Mouse (Mus musculus) intestine, embryonic 14.5 days (tissue): ENCODE results near the gene Zfp651. TPM values are rescaled to one million over a fixed set of nuclear protein-coding genes. Genes with fewer than 3 reads are reported as not detected.

Experiments used
- ATAC-seq: fragments of 200-750 bp; cut with Nextera tagmentation; replicated peaks from 2 replicates; pipeline ENCODE4 v1.8.0; 2017; ENCODE audit warnings: low read depth, moderate number of reproducible peaks, moderate TSS enrichment, moderate library complexity; ENCODE audit not compliant: low FRiP score, low TSS enrichment
- DNase-seq: peaks from one replicate; pipeline ENCODE4 v3.0.0-alpha.2; 2018; ENCODE audit warnings: low spot score
- H3K27ac ChIP-seq: fragments of 300-500 bp; sonication (generic); 2 replicates; pipeline ENCODE4 v1.5.1; 2014; ENCODE audit warnings: low read depth, mild to moderate bottlenecking, control low read depth
- H3K27me3 ChIP-seq: fragments of 300-500 bp; sonication (generic); replicated peaks from 2 replicates; pipeline ENCODE4 v1.6.1; 2014; ENCODE audit warnings: low read length, control low read depth; ENCODE audit not compliant: control insufficient read depth, insufficient read depth
- H3K36me3 ChIP-seq: fragments of 300-500 bp; sonication (generic); 2 replicates; pipeline ENCODE4 v1.6.1; 2014; ENCODE audit warnings: low read length, control low read depth; ENCODE audit not compliant: control insufficient read depth, insufficient read depth
- H3K4me1 ChIP-seq: fragments of 300-500 bp; sonication (generic); replicated peaks from 2 replicates; pipeline ENCODE4 v1.6.1; 2014; ENCODE audit warnings: low read length, control low read depth, mixed read lengths; ENCODE audit not compliant: control insufficient read depth, insufficient read depth
- H3K4me2 ChIP-seq: fragments of 300-500 bp; sonication (generic); 2 replicates; pipeline ENCODE4 v1.6.1; 2014; ENCODE audit warnings: low read length
- H3K4me3 ChIP-seq: fragments of 300-500 bp; sonication (generic); 2 replicates; pipeline ENCODE4 v1.5.1; 2014; ENCODE audit warnings: low read depth, low read length, control low read depth, mixed read lengths
- H3K9ac ChIP-seq: fragments of 300-500 bp; sonication (generic); 2 replicates; pipeline ENCODE4 v1.6.1; 2014; ENCODE audit warnings: mild to moderate bottlenecking, low read length
- H3K9me3 ChIP-seq: fragments of 300-500 bp; sonication (generic); 2 replicates; pipeline ENCODE4 v1.6.1; 2016; ENCODE audit warnings: low read length, control low read depth; ENCODE audit not compliant: control insufficient read depth
- WGBS: fragments of 180-500 bp; shearing (Covaris S2); extraction: QIAGEN DNeasy Blood & Tissue Kit; methylation state at CpG from one replicate; pipeline ENCODE4 v1.1.7; 2014; 5-methylcytosine and 5-hydroxymethylcytosine counted together
- polyA plus RNA-seq: library from polyadenylated mRNA; unstranded; fragments of >200 nt; fragmentation: Nextera tagmentation; extraction: Ambion mirVana; gene quantifications from 2 replicates; pipeline ENCODE4 v1.2.1, GENCODE M21; 2014

Zfp651 gene
- polyA plus RNA-seq, 1 experiment from 2014 or later: 14.1 TPM

DNA sequence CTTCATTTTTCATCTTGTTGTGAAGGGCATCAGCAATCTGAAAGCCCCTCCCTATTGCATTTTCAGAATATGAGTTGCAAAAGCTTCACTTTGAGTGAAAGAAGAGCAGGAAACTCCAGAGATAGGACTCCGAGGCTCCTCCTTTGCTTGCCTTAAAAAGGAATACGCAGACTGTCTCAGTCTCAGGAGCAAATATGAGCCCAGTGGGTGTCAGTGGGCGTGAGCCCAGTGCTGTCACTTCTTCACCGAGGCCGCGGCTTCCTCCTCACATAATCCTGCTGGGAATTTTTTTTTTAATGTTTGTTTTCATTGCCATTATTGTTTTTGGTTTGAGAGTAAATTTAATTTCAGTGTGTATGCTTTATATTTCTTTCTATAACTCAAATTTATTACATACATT lies 18.6 kb upstream of the Zfp651 start:
- ATAC-seq (no peak), DNase-seq (no peak)
- H3K27me3 ChIP-seq: no peaks in the 10 kb centered on the region
- H3K4me3 ChIP-seq: no peak overlapping the region
- 92% methylated on average over 6 of the region's 6 CpGs for WGBS
- H3K9ac ChIP-seq: no peak overlapping the region
- no peaks in the 10 kb centered on the region for H3K9me3 ChIP-seq
- no peak overlapping the region for H3K4me2 ChIP-seq
- peaks cover 63% of the 10 kb centered on the region for H3K36me3 ChIP-seq
- no peaks in the 10 kb centered on the region for H3K4me1 ChIP-seq
- H3K27ac ChIP-seq: no peak overlapping the region

DNA sequence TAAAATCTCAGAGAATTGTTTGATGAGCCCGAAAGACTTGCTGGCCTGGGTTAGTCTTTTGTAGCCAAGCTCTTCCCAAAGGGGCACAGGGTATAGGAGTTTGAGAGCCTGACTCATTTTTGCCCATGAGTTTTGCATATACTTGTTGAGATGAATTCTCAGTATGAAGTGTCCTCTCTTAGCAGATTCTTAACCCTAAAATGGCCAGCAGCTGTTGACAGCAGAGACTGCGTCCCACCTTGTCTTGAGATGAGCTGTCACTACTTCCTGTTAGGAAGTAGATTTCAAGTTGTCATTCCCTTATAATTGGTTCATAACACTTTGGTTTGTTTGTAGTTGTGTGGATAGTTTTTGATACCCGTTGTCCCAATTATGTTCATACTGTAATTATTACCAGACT lies 18.0 kb upstream of the Zfp651 start:
- H3K4me2 ChIP-seq: no peak overlapping the region
- ATAC-seq (no peak), DNase-seq (no peak)
- H3K36me3 ChIP-seq: peaks cover 62% of the 10 kb centered on the region
- 97% methylated on average over 3 of the region's 3 CpGs for WGBS
- H3K4me1 ChIP-seq: no peaks in the 10 kb centered on the region
- no peak overlapping the region for H3K27ac ChIP-seq
- H3K9me3 ChIP-seq: no peaks in the 10 kb centered on the region
- H3K27me3 ChIP-seq: no peaks in the 10 kb centered on the region
- H3K9ac ChIP-seq: no peak overlapping the region
- no peak overlapping the region for H3K4me3 ChIP-seq

DNA sequence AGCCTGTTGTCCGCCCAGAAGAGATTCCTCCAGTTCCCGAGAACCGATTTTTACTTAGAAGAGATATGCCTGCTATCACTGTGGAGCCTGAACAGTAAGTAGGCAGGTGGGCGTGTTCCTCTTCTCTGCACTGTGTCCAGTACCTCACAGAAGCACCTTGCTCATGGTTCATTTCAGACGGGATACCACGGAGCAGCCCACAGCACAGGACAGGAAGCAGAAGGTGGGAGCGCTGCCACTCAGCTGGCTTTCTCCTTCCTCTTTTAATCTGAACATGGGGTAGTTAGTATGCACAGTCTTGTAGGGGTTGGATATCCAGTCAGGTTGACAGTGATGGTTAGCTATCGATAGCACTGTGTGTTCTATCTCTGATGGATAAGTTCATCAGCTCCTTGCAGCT lies 15.1 kb upstream of the Zfp651 start:
- Histone ChIP-seq H3K9ac (no peak overlapping the region), H3K4me2 (no peak overlapping the region), H3K4me1 (no peaks in the 10 kb centered on the region), H3K27me3 (no peaks in the 10 kb centered on the region), H3K4me3 (no peak overlapping the region), H3K9me3 (no peaks in the 10 kb centered on the region), H3K36me3 (peaks cover 81% of the 10 kb centered on the region), H3K27ac (no peak overlapping the region)
- 88% methylated on average over 8 of the region's 8 CpGs for WGBS
- DNase-seq (no peak), ATAC-seq (no peak)

DNA sequence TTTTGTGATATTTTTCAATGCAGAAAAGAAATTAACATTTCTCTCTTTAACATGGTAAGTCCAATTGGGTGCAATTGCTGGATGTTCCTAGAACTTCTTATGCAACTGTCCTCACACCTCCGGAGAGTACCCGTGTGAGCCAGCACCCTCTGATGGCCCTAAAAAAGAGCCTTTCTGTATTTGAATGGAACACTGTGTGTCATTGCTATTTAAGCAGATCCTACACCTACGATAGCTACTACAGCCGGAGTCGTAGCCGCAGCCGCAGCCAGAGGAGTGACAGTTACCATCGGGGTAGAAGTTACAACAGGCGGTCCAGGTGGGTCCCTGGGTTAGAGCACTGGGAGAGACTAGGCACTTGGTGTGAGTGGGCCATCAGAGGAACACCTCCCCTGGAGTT lies 6.4 kb upstream of the Zfp651 start:
- no peak for DNase-seq
- Histone ChIP-seq H3K36me3 (peaks cover 93% of the 10 kb centered on the region), H3K4me3 (no peak overlapping the region), H3K4me2 (no peak overlapping the region), H3K9me3 (no peaks in the 10 kb centered on the region), H3K27ac (no peak overlapping the region), H3K9ac (no peak overlapping the region), H3K4me1 (no peaks in the 10 kb centered on the region; the same call in 1 of the 2 replicates), H3K27me3 (no peaks in the 10 kb centered on the region)
- ATAC-seq: no peak
- WGBS: 93% methylated on average over 9 of the region's 9 CpGs

DNA sequence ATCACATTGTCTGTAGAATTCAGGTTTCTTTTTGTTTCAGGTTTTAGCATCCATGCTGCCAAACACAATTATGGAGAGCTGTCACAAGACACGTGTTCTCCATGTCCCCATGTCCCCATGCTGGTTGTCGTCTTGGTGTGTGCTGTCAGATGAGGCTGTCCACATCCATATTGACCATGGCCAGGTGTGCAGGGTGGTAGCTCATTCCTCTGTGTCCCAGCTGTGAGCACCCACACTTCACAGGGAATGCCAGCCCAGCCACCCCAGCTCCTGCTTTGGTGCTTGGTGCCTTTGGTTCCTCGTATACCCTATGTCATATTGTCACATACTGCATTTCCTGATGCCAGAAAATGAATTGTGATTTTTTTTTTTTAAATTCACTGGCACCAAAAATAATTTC lies 4.5 kb upstream of the Zfp651 start:
- DNase-seq: no peak

DNA sequence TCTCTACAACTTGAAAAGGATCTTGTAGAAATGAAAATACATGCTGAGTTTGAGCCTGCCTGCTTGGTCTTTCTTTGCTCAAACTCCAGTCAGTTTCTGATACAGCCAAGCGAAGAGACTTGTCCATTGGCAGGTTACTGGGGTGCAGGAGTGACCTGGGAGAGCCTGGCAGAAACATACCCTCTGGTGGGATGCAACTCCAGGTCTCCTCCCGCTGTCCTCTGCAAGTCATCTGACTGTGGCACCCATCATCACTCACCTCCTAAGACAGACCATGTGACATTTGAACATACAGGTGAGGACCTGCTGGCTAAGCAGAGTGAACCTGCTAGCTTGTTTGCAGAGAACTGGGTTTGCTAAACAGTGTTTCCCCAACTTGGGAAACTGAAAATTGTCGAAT lies 2.3 kb upstream of the Zfp651 start:
- Histone ChIP-seq H3K4me2 (no peak overlapping the region), H3K36me3 (peaks cover 53% of the 10 kb centered on the region), H3K4me1 (peaks cover 20% of the 10 kb centered on the region), H3K4me3 (no peak overlapping the region), H3K9me3 (no peaks in the 10 kb centered on the region), H3K9ac (no peak overlapping the region), H3K27ac (no peak overlapping the region), H3K27me3 (no peaks in the 10 kb centered on the region)
- DNase-seq (peak; percentile 50), ATAC-seq (no peak)
- WGBS: 79% methylated on average over 3 of the region's 3 CpGs

More for the DNA sequence above, 4.5 kb upstream of the Zfp651 start:
- no peak for ATAC-seq
- H3K9ac ChIP-seq: no peak overlapping the region
- H3K27ac ChIP-seq: no peak overlapping the region
- no peaks in the 10 kb centered on the region for H3K27me3 ChIP-seq
- no peaks in the 10 kb centered on the region for H3K9me3 ChIP-seq
- peaks cover 8% of the 10 kb centered on the region for H3K4me1 ChIP-seq
- H3K4me3 ChIP-seq: no peak overlapping the region
- no peak overlapping the region for H3K4me2 ChIP-seq
- 88% methylated on average over 3 of the region's 3 CpGs for WGBS
- peaks cover 74% of the 10 kb centered on the region for H3K36me3 ChIP-seq

DNA sequence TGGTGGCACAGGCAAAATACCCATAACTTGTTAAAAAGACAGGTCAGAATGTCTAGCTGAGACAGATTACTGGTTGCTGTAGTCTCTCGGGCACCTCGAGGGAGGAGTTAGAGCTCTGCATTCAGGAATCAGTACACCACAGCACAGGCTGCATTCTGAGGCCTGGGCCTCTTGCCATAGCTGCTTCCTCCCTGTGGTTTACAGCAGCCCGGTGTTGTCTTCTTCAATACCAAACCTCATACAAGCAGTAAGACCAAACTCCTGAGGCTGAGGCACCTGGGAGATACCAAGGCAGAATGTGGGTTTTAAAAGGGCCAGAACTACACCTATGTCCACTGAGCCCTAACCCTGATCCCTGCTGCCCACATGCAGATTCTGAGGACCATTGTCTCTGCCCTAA lies 1.7 kb upstream of the Zfp651 start:
- DNase-seq: peak; percentile 57

DNA sequence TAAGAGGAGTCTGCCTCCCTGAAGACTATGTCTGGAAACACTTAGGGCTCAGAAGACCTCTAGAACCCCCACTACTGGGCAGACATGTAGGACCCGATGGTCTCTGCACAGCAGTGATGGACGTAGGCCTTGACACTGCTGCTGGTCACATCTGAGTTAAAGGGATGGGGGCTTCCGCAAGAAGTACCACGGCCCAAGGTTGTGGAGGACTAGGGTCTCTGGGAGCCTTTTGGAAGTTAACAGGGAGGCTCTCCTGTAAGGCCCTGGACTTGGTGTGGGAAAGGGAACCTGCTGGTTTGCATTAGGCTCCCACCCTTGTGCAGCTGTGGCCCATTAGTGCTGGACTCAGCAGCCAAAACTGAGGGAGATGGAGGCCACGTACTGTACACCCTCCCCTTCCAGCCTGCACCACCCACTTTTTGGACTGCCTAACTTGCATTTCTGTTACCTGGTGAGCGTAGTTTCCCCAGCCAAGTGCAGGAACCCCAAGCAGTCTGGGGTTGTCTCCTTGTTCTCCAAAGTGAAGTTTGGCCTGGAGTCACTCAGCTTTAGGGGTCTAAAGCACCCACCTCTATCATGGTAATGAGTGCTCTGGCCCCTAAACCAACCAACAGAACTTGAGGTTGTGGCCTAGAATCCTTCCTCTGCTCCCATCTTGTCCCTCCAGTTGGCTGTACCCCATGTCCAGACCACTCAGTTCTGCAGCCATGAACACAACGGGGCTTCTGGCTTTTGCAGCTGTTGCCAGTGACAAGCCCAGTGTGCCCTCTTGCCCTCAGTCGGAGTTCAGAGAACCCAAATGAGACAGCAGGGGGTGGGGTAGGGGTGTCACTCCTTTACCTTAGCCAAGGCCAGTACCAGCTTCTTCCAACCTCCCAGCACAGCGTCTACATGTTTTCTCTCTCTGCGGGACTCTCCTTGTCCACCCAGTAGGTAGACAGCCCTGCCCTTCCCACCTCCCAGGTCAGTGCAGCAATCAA lies 1.0 kb upstream of the Zfp651 start:
- H3K4me2 ChIP-seq: peak overlapping the region; percentile 92
- H3K4me3 ChIP-seq: peak overlapping the region; percentile 75
- no peaks in the 10 kb centered on the region for H3K9me3 ChIP-seq
- no peaks in the 10 kb centered on the region for H3K27me3 ChIP-seq
- DNase-seq (peak; percentile 69), ATAC-seq (no peak)
- H3K4me1 ChIP-seq: peaks cover 26% of the 10 kb centered on the region
- H3K9ac ChIP-seq: peak overlapping the region; percentile 95
- 50% methylated on average over 10 of the region's 10 CpGs for WGBS
- peaks cover 47% of the 10 kb centered on the region for H3K36me3 ChIP-seq
- no peak overlapping the region for H3K27ac ChIP-seq

More for the DNA sequence above, 1.7 kb upstream of the Zfp651 start:
- Histone ChIP-seq H3K4me2 (no peak overlapping the region), H3K27ac (no peak overlapping the region), H3K4me3 (no peak overlapping the region), H3K9me3 (no peaks in the 10 kb centered on the region), H3K27me3 (no peaks in the 10 kb centered on the region), H3K36me3 (peaks cover 47% of the 10 kb centered on the region), H3K9ac (0 out of 2 replicates have a peak overlapping the region, but pooled peaks have one; percentile 1), H3K4me1 (peaks cover 26% of the 10 kb centered on the region)
- ATAC-seq: no peak
- WGBS: 60% methylated on average over 3 of the region's 3 CpGs
